ENCODE assay signal across 14 mouse cellular contexts in genomic region chr12:100178898-100179440, GRCm38 (mm10).
"Had no signal": no experiment of that assay in that cellular context is flagged by ENCODE, and none has a peak within 500 bp of the region (broad histone marks: within the 10 kb centered on the region; RNA-seq: fewer than 3 reads in every experiment).

No protein-coding gene starts in this region.

- DNase-seq: kidney, adult 8-10 months; layer of hippocampus, adult 9-11 months; layer of hippocampus, postnatal 36 days; lung, embryonic 14.5 days; lung, postnatal 10 days; lung, postnatal 4 days; right cerebral cortex, postnatal 14 days; thymus, postnatal 4 days had no signal

- H3K27ac ChIP-seq: limb, embryonic 15.5 days; liver, embryonic 12.5 days; neural tube, embryonic 12.5 days; stomach, embryonic 15.5 days had no signal

- H3K36me3 ChIP-seq: limb, embryonic 15.5 days; liver, embryonic 12.5 days; neural tube, embryonic 12.5 days; stomach, embryonic 15.5 days had no signal

- H3K27me3 ChIP-seq: limb, embryonic 15.5 days; liver, embryonic 12.5 days; neural tube, embryonic 12.5 days; stomach, embryonic 15.5 days had no signal

- H3K9ac ChIP-seq: limb, embryonic 15.5 days; liver, embryonic 12.5 days; lung, embryonic 14.5 days; neural tube, embryonic 12.5 days; stomach, embryonic 15.5 days had no signal

- H3K4me3 ChIP-seq: limb, embryonic 15.5 days; liver, embryonic 12.5 days; neural tube, embryonic 12.5 days; stomach, embryonic 15.5 days had no signal

- H3K9me3 ChIP-seq: limb, embryonic 15.5 days; neural tube, embryonic 12.5 days; stomach, embryonic 15.5 days had no signal

- H3K4me1 ChIP-seq: stomach, embryonic 15.5 days had no signal

- H3K4me2 ChIP-seq: limb, embryonic 15.5 days; liver, embryonic 12.5 days; lung, embryonic 14.5 days; midbrain, embryonic 11.5 days; neural tube, embryonic 12.5 days; stomach, embryonic 15.5 days had no signal

- ATAC-seq: intestine, embryonic 16.5 days; liver, embryonic 12.5 days had no signal
